Comparison of ENCODE assay signal across 8 mouse cellular contexts in the genomic region with DNA sequence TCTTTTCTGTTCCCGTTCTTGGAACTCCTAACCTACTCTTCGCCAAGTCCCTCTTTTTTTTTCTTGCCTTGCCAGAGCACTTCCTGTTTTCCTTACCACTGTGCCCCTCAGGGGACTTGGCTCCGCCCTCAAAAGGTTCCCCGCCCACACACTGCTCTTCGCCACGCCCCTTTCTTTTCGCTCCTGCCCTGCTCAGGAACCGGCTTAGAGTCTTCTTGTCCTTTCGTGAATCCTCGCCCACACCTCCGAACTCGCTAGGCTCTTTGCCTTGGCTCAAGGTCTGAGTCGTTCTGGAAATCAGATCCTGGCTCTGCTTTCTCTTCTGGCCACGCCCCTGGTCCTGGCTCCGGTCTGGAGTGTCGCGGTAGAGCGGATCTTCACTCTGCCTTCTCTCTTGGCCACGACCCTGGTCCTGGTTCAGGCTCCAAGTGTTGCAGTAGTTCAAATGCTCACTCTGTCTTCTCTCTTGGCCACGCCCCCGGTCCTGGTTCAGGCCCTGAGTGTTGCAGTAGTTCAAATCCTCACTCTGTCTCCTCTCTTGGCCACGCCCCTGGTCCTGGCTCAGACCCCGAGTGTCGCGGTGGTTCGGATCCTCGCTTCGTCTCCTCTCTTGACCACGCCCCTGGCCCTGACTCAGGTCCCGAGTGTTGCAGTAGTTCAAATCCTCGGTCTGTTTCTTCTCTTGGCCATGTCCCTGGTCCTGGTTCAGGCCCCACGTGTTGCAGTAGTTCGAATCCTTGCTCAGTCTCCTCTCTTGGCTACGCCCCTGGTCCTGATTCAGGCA. TPM values are rescaled to one million over a fixed set of nuclear protein-coding genes. Genes with fewer than 3 reads are reported as not detected.
DNase-seq lines count a peak whose midpoint lies in the region; ATAC-seq lines count a peak whose summit lies in the region.

No protein-coding gene starts in this region.

- peak overlapping the region; percentile 48 for H3K4me2 ChIP-seq in hindbrain, embryonic 14.5 days (replicated peaks)

- WGBS in hindbrain, embryonic 14.5 days, result 5% methylated on average over 34 of the region's 34 CpGs

- no peaks in the 10 kb centered on the region for H3K36me3 ChIP-seq in hindbrain, embryonic 14.5 days (replicated peaks; ENCODE audit: control insufficient read depth, insufficient read depth)

- H3K27ac ChIP-seq in hindbrain, embryonic 14.5 days, result no peak overlapping the region

- no peaks in the 10 kb centered on the region for H3K9me3 ChIP-seq in hindbrain, embryonic 14.5 days (ENCODE audit: control insufficient read depth, low read length)

- H3K27me3 ChIP-seq in hindbrain, embryonic 14.5 days (ENCODE audit: control insufficient read depth, insufficient read depth, low read length), result peaks cover 10% of the 10 kb centered on the region; the same call in 1 of the 2 replicates

- peak; percentile 41; the same call in 1 of the 2 replicates for ATAC-seq in hindbrain, embryonic 14.5 days (ENCODE audit: low FRiP score)
- ATAC-seq in megakaryocyte, adult 5-6 weeks (ENCODE audit: poor library complexity, severe bottlenecking), result peak; percentile 84

- 0 out of 2 replicates have a peak overlapping the region, but pooled peaks have one; percentile 26 for H3K9ac ChIP-seq in hindbrain, embryonic 14.5 days

- H3K4me1 ChIP-seq in hindbrain, embryonic 14.5 days (replicated peaks; ENCODE audit: control insufficient read depth, insufficient read depth, low read length), result 0 out of 2 replicates have a peak, but pooled peaks cover 7% of the 10 kb centered on the region

- peak; percentile 82 for DNase-seq in T-cell, adult 2 months (ENCODE audit: low spot score)
- DNase-seq in cerebellum, postnatal 14 days, result peak; percentile 54 to 56
- peak; percentile 38 to 39 for DNase-seq in frontal cortex, postnatal 36 days (ENCODE audit: low spot score in 2 of 2)
- DNase-seq in hindbrain, embryonic 14.5 days (ENCODE audit: low spot score), result peak; percentile 55
- peak; percentile 51 for DNase-seq in left cerebral cortex, adult 11 months (ENCODE audit: low spot score)
- peak; percentile 51 for DNase-seq in right cerebral cortex, postnatal 25 days
- peak; percentile 87 for DNase-seq in yolk sac, embryonic 10.5 days (ENCODE audit: low spot score)

- H3K4me3 ChIP-seq in hindbrain, embryonic 14.5 days (replicated peaks; ENCODE audit: low read length), result peak overlapping the region; percentile 30

RNA-seq across cellular contexts. Expression of gene Catsperg1, which starts 2.2 kb away (rescaled TPM):
- polyA plus RNA-seq in hindbrain, embryonic 14.5 days (2014; fragmentation: Nextera tagmentation; extraction: Ambion mirVana), result 2.6 and 3.3 TPM in 2 replicates
- 1.4 and 3.8 TPM in 2 replicates for total RNA-seq in megakaryocyte, adult 5-6 weeks (2015)
- total RNA-seq in megakaryocyte, adult 5-6 weeks (2017), result 1.2 and 7.5 TPM in 2 replicates

RNA-seq across cellular contexts. Expression of gene Kcnk6, which starts 20.7 kb away (rescaled TPM):
- 0.66 and 0.78 TPM in 2 replicates for polyA plus RNA-seq in hindbrain, embryonic 14.5 days (2014; fragmentation: Nextera tagmentation; extraction: Ambion mirVana)
- 9.2 and 10.1 TPM in 2 replicates for total RNA-seq in megakaryocyte, adult 5-6 weeks (2015)
- 14.5 and 14.6 TPM in 2 replicates for total RNA-seq in megakaryocyte, adult 5-6 weeks (2017)

RNA-seq across cellular contexts. Expression of gene Yif1b, which starts 26.5 kb away (rescaled TPM):
- 96.6 and 101 TPM in 2 replicates for polyA plus RNA-seq in hindbrain, embryonic 14.5 days (2014; fragmentation: Nextera tagmentation; extraction: Ambion mirVana)
- total RNA-seq in megakaryocyte, adult 5-6 weeks (2015), result 36.2 and 38.0 TPM in 2 replicates
- total RNA-seq in megakaryocyte, adult 5-6 weeks (2017), result 19.1 and 21.8 TPM in 2 replicates

RNA-seq across cellular contexts. Expression of gene Psmd8, which starts 31.1 kb away (rescaled TPM):
- polyA plus RNA-seq in hindbrain, embryonic 14.5 days (2014; fragmentation: Nextera tagmentation; extraction: Ambion mirVana), result 295 and 302 TPM in 2 replicates
- total RNA-seq in megakaryocyte, adult 5-6 weeks (2015), result 204 and 215 TPM in 2 replicates
- total RNA-seq in megakaryocyte, adult 5-6 weeks (2017), result 191 and 207 TPM in 2 replicates

RNA-seq across cellular contexts. Expression of gene 2200002D01Rik, which starts 36.7 kb away (rescaled TPM):
- 0.61 and 0.67 TPM in 2 replicates for polyA plus RNA-seq in hindbrain, embryonic 14.5 days (2014; fragmentation: Nextera tagmentation; extraction: Ambion mirVana)
- not detected in 2 replicates for total RNA-seq in megakaryocyte, adult 5-6 weeks (2015)
- total RNA-seq in megakaryocyte, adult 5-6 weeks (2017), result 0.37 and 2.4 TPM in 2 replicates
